Mouse (Mus musculus) lung, postnatal 4 days (tissue): ENCODE results near the gene Camkmt.
A peak's percentile ranks its signal among the peaks of the same experiment; 100 is the strongest.

Experiments used
- DNase-seq, 2 experiments: peaks; one replicate each; pipeline ENCODE4 v3.0.0; 2021

The Camkmt gene

GRCm38 (mm10) chr17:85091762-85092161 lies 1.4 kb downstream of the Camkmt start:
- DNase-seq: no peak

- DNase-seq: no peak
Measured at GRCm38 (mm10) chr17:85096396-85096795, 6.0 kb downstream of the Camkmt start.

- no peak for DNase-seq
Measured at GRCm38 (mm10) chr17:85098677-85099323, 8.4 kb downstream of the Camkmt start.

GRCm38 (mm10) chr17:85100232-85100631 lies 9.9 kb downstream of the Camkmt start:
- no peak for DNase-seq

- no peak for DNase-seq
Measured at GRCm38 (mm10) chr17:85101751-85102150, 11.4 kb downstream of the Camkmt start.

- no peak for DNase-seq
Measured at GRCm38 (mm10) chr17:85103310-85103709, 13.0 kb downstream of the Camkmt start.

GRCm38 (mm10) chr17:85110640-85111039 lies 20.3 kb downstream of the Camkmt start:
- no peak for DNase-seq

GRCm38 (mm10) chr17:85113441-85113840 lies 23.1 kb downstream of the Camkmt start:
- no peak for DNase-seq

GRCm38 (mm10) chr17:85116643-85117042 lies 26.3 kb downstream of the Camkmt start:
- peak in 1 of 2 experiments; percentile 47 for DNase-seq

GRCm38 (mm10) chr17:85138393-85138792 lies 48.0 kb downstream of the Camkmt start:
- no peak for DNase-seq

GRCm38 (mm10) chr17:85141621-85142020 lies 51.3 kb downstream of the Camkmt start:
- DNase-seq: no peak

GRCm38 (mm10) chr17:85142495-85143111 lies 52.3 kb downstream of the Camkmt start:
- no peak for DNase-seq

- no peak for DNase-seq
Measured at GRCm38 (mm10) chr17:85144141-85144540, 53.8 kb downstream of the Camkmt start.

- DNase-seq: no peak
Measured at GRCm38 (mm10) chr17:85148348-85148747, 58.0 kb downstream of the Camkmt start.

- no peak for DNase-seq
Measured at GRCm38 (mm10) chr17:85149211-85149738, 58.9 kb downstream of the Camkmt start.

GRCm38 (mm10) chr17:85151264-85151663 lies 60.9 kb downstream of the Camkmt start:
- DNase-seq: no peak

- no peak for DNase-seq
Measured at GRCm38 (mm10) chr17:85158202-85158601, 67.8 kb downstream of the Camkmt start.

GRCm38 (mm10) chr17:85159526-85159925 lies 69.2 kb downstream of the Camkmt start:
- no peak for DNase-seq

GRCm38 (mm10) chr17:85160786-85161185 lies 70.4 kb downstream of the Camkmt start:
- DNase-seq: no peak

GRCm38 (mm10) chr17:85162569-85163271 lies 72.4 kb downstream of the Camkmt start:
- DNase-seq: no peak

GRCm38 (mm10) chr17:85163272-85163610 lies 72.9 kb downstream of the Camkmt start:
- DNase-seq: no peak

GRCm38 (mm10) chr17:85168761-85169160 lies 78.4 kb downstream of the Camkmt start:
- DNase-seq: no peak

- DNase-seq: no peak
Measured at GRCm38 (mm10) chr17:85170541-85171255, 80.3 kb downstream of the Camkmt start.
